Mouse (Mus musculus) liver, embryonic 13.5 days (tissue): ENCODE measurements around the gene Actc1. TPM values are rescaled to one million over a fixed set of nuclear protein-coding genes. Genes with fewer than 3 reads are reported as not detected.

Experiments used
- ATAC-seq: fragments of 200-750 bp; cut with Nextera tagmentation; 2 replicates; pipeline ENCODE4 v1.8.0; 2017; ENCODE audit warnings: low read depth, mild to moderate bottlenecking, moderate number of reproducible peaks, moderate library complexity
- DNase-seq: peaks from one replicate; pipeline ENCODE4 v3.0.0; 2022
- H3K27ac ChIP-seq: fragments of 300-500 bp; sonication (generic); 2 replicates; pipeline ENCODE4 v1.5.1; 2015; ENCODE audit warnings: moderate library complexity, mild to moderate bottlenecking, inconsistent platforms
- H3K27me3 ChIP-seq: fragments of 300-500 bp; sonication (generic); 2 replicates; pipeline ENCODE4 v1.6.1; 2015; ENCODE audit warnings: mild to moderate bottlenecking, inconsistent platforms
- H3K36me3 ChIP-seq: fragments of 300-500 bp; sonication (generic); 2 replicates; pipeline ENCODE4 v1.6.1; 2015; ENCODE audit warnings: mild to moderate bottlenecking, inconsistent platforms
- H3K4me1 ChIP-seq: fragments of 300-500 bp; sonication (generic); replicated peaks from 2 replicates; pipeline ENCODE4 v1.6.1; 2015; ENCODE audit warnings: inconsistent platforms
- H3K4me2 ChIP-seq: fragments of 300-500 bp; sonication (generic); 2 replicates; pipeline ENCODE4 v1.6.1; 2015; ENCODE audit warnings: inconsistent platforms, mild to moderate bottlenecking, moderate library complexity
- H3K4me3 ChIP-seq: fragments of 300-500 bp; sonication (generic); replicated peaks from 2 replicates; pipeline ENCODE4 v1.5.1; 2015; ENCODE audit warnings: mild to moderate bottlenecking, inconsistent platforms
- H3K9ac ChIP-seq: fragments of 300-500 bp; sonication (generic); 2 replicates; pipeline ENCODE4 v1.6.1; 2015; ENCODE audit warnings: mild to moderate bottlenecking, inconsistent platforms
- H3K9me3 ChIP-seq: fragments of 300-500 bp; sonication (generic); replicated peaks from 2 replicates; pipeline ENCODE4 v1.6.1; 2016; ENCODE audit warnings: inconsistent platforms
- WGBS: fragments of 180-500 bp; shearing (Covaris S2); methylation state at CpG from one replicate; pipeline ENCODE4 v1.1.7; 2015; ENCODE audit not compliant: insufficient replicate concordance; 5-methylcytosine and 5-hydroxymethylcytosine counted together
- polyA plus RNA-seq: library from polyadenylated mRNA; unstranded; fragments of >200 nt; fragmentation: Nextera tagmentation; extraction: Ambion mirVana; gene quantifications from 2 replicates; pipeline ENCODE4 v1.2.1, GENCODE M21; 2015

Actc1 gene
- polyA plus RNA-seq, 1 experiment from 2014 or later = 25.5 TPM

DNA sequence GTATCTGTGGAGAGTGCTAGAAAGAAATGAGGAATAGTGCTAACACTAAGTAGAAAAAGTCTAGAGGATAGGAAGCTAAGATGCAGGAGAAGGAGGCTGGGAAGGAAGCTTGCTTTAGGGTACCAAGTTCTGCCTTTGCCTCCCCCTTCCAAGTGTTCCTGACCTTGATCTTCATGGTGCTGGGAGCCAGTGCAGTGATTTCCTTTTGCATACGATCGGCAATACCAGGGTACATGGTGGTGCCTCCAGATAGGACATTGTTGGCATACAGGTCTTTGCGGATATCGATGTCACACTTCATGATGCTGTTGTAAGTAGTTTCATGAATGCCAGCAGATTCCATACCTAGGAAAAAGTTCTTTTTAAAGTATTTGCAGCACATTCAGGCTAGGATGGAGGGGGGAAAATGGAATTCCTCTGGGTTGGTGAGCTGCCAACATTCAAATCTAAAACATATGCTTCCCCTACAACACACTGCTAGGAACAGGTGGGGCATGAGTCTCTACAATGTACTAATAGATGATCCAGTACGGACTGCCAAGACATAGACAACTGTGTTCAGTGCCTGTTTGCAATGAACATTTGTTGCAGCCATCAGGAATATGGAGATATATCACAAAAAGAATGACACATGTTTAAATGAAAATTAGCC lies 5.3 kb downstream of the Actc1 start:
- H3K36me3 ChIP-seq = no peaks in the 10 kb centered on the region
- no peaks in the 10 kb centered on the region for H3K9me3 ChIP-seq
- H3K9ac ChIP-seq = no peak overlapping the region
- DNase-seq = no peak
- no peaks in the 10 kb centered on the region for H3K27me3 ChIP-seq
- 77% methylated on average over 5 of the region's 5 CpGs for WGBS
- no peak for ATAC-seq
- no peaks in the 10 kb centered on the region for H3K4me1 ChIP-seq
- no peak overlapping the region for H3K4me3 ChIP-seq
- no peak overlapping the region for H3K4me2 ChIP-seq
- H3K27ac ChIP-seq = no peak overlapping the region

DNA sequence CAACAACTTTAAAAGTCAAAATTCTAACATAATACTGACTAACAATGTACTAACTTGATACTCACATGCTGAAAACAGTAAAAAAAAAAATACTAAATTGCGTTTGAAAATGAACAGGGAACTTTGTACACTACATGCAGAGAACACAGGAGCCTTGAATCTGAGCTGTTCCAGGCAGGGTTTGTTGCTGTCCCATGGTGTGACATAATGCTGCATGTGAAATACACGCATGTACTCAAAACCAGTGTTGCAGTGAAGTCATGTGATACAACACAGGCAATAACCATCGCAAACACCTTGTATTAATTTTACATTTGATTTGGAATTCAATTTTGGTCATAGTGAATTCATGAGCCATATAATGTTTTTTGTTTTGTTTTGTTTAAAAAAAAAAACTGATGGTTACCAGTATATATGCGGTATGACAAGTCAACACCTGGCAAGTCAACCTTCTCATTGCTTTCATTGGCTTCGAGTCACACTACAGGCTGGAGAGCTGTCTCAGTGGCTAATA lies 7.1 kb downstream of the Actc1 start:
- 68% methylated on average over 5 of the region's 5 CpGs for WGBS
- no peaks in the 10 kb centered on the region for H3K4me1 ChIP-seq

DNA sequence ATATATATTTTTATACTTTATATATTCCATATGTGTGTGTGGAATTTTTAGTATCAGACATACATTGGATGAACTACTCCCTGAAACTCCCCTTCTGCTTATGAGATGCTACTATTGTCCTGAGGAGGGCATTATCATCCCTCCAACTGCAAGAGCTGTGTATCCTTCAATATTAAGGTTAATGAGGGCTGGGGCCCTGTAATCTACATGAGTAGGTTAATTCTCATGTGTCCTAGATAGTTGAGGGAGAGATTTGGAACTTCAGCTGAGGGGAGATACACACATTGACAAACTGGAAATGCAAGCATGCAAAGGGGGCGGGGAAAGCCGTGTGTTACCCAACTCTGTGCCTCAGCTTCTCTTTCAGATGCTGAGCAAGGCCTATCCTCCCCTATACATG lies 15.4 kb downstream of the Actc1 start:
- no peaks in the 10 kb centered on the region for H3K27me3 ChIP-seq
- H3K27ac ChIP-seq = no peak overlapping the region
- no peak overlapping the region for H3K9ac ChIP-seq
- DNase-seq (no peak), ATAC-seq (no peak)
- no peaks in the 10 kb centered on the region for H3K4me1 ChIP-seq
- no peaks in the 10 kb centered on the region for H3K9me3 ChIP-seq
- H3K4me3 ChIP-seq = no peak overlapping the region
- WGBS = 55% methylated on average over 2 of the region's 2 CpGs
- no peaks in the 10 kb centered on the region for H3K36me3 ChIP-seq
- H3K4me2 ChIP-seq = no peak overlapping the region

More for the DNA sequence above, 7.1 kb downstream of the Actc1 start:
- Histone ChIP-seq H3K27ac (no peak overlapping the region), H3K9me3 (no peaks in the 10 kb centered on the region), H3K4me3 (no peak overlapping the region), H3K27me3 (no peaks in the 10 kb centered on the region), H3K4me2 (no peak overlapping the region), H3K9ac (no peak overlapping the region), H3K36me3 (no peaks in the 10 kb centered on the region)
- ATAC-seq = no peak
- no peak for DNase-seq

DNA sequence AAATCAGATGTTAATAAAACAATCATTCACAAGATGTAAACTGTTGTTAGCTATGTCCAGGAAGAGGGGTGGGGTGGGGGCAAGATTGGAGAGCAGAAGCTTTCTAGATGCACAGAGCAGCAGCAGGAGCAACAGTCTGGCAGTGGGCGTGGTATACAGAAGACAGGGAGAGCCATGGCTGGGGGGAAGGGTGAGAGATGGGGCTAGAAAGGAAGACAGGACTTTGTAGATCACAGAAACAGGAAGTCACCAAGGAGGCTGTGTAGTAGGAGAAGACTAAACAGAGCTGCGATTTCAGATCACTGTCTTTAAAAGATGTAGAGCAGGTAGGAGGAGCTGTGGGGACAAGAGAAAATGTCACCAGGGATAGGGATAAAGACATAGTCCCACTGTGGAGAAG lies 21.1 kb downstream of the Actc1 start:
- no peak overlapping the region for H3K4me2 ChIP-seq
- no peaks in the 10 kb centered on the region for H3K4me1 ChIP-seq
- H3K27me3 ChIP-seq = no peaks in the 10 kb centered on the region
- DNase-seq (no peak), ATAC-seq (no peak)
- no peak overlapping the region for H3K9ac ChIP-seq
- H3K36me3 ChIP-seq = no peaks in the 10 kb centered on the region
- no peak overlapping the region for H3K27ac ChIP-seq
- no peak overlapping the region for H3K4me3 ChIP-seq
- WGBS = 13% methylated on average over 2 of the region's 2 CpGs
- H3K9me3 ChIP-seq = no peaks in the 10 kb centered on the region

DNA sequence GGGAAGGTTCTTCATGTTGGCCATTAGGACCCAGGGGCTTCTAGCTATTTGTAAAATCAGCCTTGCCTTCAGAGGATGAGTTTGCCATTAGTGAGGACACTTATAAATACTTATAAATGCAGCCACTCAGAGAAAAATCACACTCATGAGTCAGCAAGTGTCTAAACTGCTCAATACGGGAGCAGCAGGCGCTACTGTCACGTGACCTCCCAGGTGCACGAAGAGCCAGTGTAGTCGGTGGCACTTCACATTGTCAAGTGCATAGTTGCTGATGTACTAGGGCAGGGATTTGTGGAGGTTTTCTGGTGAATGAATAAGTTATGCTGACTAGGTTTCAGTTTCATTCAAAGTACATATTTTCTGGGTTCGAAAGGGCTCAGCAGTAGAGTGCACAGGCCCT lies 30.0 kb downstream of the Actc1 start:
- no peaks in the 10 kb centered on the region for H3K27me3 ChIP-seq
- DNase-seq (no peak), ATAC-seq (no peak)
- H3K4me3 ChIP-seq = no peak overlapping the region
- H3K4me1 ChIP-seq = no peaks in the 10 kb centered on the region
- no peaks in the 10 kb centered on the region for H3K9me3 ChIP-seq
- 69% methylated on average over 6 of the region's 6 CpGs for WGBS
- H3K27ac ChIP-seq = no peak overlapping the region
- no peak overlapping the region for H3K4me2 ChIP-seq
- H3K9ac ChIP-seq = no peak overlapping the region
- H3K36me3 ChIP-seq = no peaks in the 10 kb centered on the region

DNA sequence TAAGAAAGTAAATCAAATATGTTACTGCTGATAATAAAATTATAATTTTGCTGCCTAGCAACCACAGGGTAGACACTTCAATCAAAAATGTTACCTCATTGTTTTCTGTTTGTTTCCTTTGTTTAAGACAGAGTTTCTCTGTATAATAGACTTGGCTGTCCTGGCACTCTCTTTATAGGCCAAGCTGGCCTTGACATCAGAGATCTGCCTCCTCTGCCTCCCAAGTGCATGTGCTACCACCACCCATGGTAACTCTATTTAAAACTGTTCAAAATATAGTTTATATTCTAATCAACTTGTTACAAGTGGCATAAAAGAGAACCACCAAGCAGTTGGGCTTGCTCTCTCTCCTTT lies 33.2 kb downstream of the Actc1 start:
- DNase-seq = no peak
- Histone ChIP-seq H3K4me3 (no peak overlapping the region), H3K4me1 (no peaks in the 10 kb centered on the region), H3K36me3 (no peaks in the 10 kb centered on the region), H3K9me3 (no peaks in the 10 kb centered on the region), H3K27ac (no peak overlapping the region), H3K4me2 (no peak overlapping the region), H3K9ac (no peak overlapping the region), H3K27me3 (peaks cover 5% of the 10 kb centered on the region; the same call in 1 of the 2 replicates)
- ATAC-seq = no peak

DNA sequence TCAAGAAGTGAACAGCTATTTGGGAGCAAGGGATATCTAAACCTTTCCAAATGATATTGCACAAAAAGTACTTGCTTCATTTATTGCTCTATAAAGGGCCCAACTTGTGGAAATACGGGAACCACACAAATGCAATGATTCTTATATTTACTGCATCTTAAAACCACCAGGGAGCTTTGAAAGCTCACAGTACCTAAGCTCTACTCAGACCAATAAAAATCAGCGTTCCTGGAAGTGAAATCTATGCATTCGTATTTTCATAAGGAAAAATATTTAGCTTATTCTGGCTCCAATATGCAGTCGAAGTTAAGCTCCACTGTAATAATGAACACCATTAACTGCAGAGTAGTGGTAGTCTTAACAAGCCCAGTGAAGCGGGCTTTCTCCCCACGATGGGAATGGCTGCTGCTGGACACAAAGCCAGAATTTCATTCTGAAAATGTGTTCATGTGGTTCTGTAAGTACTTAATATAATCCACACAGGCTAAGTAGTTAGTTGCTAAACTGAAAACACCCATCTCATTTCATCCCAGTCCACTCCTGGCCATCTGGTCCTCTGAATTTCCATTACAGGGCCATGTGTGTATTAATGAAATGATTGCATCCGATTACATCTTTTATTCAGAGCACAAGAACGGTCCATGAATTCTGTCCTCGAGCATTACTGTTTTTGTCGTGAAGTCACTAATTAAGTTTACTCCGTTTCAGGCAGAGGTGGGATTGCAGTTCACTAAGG lies 33.7 kb downstream of the Actc1 start:
- ATAC-seq = no peak
- WGBS = 65% methylated on average over 11 of the region's 11 CpGs

DNA sequence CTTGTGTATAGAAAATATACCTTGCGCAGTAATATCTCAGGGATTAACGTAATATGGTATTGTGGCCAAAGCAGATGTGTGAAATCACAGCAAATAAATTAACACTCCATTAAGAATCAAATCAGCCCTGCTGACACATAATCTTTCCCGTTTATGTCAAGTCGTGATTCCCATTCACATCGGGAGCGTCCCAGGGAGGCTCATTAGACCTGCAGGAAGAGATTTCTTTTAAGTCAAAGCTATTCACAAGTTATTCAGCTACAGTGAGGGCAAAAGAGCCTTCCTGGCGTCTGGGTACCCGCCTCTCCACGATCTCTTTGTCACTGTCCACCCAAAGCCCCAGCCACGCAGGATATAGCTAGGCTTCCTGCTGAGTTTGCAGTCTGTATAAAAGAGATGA lies 35.2 kb downstream of the Actc1 start:
- H3K4me3 ChIP-seq = no peak overlapping the region
- H3K9ac ChIP-seq = no peak overlapping the region
- H3K4me1 ChIP-seq = no peaks in the 10 kb centered on the region
- ATAC-seq (no peak), DNase-seq (no peak)
- no peak overlapping the region for H3K4me2 ChIP-seq
- H3K27ac ChIP-seq = no peak overlapping the region
- WGBS = 23% methylated on average over 10 of the region's 10 CpGs
- H3K27me3 ChIP-seq = peaks cover 25% of the 10 kb centered on the region
- no peaks in the 10 kb centered on the region for H3K9me3 ChIP-seq
- H3K36me3 ChIP-seq = no peaks in the 10 kb centered on the region

More for the DNA sequence above, 33.7 kb downstream of the Actc1 start:
- no peak for DNase-seq
- Histone ChIP-seq H3K27me3 (peaks cover 10% of the 10 kb centered on the region), H3K9me3 (no peaks in the 10 kb centered on the region), H3K4me3 (no peak overlapping the region), H3K4me1 (no peaks in the 10 kb centered on the region), H3K9ac (no peak overlapping the region), H3K4me2 (no peak overlapping the region), H3K27ac (no peak overlapping the region), H3K36me3 (no peaks in the 10 kb centered on the region)

DNA sequence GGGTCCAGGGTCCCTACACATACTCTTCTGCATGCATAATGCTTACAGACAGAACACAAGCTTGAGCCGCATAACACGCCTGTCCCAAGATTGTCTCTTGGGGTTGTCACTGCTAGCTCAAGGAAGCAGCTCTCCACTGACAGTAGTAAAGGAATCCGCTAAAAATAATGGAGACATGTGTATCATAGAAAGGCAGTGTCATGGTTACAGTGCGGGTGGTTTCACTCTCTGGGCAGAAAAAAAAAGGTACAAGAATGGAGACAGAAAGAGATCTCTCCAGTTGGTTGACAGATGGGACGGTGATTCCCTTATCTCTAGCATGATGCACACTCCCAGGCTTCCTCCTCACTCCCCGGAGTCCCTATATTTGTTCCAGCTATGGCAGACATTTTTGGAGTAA lies 38.5 kb downstream of the Actc1 start:
- Histone ChIP-seq H3K4me2 (no peak overlapping the region), H3K4me3 (no peak overlapping the region), H3K4me1 (no peaks in the 10 kb centered on the region), H3K27ac (no peak overlapping the region), H3K9ac (no peak overlapping the region), H3K36me3 (no peaks in the 10 kb centered on the region), H3K9me3 (no peaks in the 10 kb centered on the region), H3K27me3 (peaks cover 42% of the 10 kb centered on the region)
- 42% methylated on average over 6 of the region's 6 CpGs for WGBS
- no peak for ATAC-seq
- no peak for DNase-seq

DNA sequence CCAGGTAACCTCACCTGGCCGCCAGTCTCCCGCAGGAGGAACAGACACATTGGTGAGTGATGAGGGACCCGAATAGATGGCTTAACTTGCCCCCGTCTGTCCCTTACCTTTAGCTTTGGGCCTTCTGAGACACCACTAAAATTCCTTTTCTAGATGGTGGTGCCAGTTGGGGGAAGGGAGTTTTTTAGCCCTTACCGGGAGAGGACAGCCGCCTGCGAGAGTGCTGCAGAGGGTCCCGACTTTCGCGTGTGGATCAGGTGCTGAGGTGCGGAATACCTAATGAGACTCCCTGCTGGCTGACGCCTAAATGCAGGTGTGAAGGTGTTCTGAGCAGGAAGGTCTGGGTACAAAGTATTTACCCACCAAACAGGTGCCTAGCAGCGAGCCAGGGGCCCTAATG lies 39.5 kb downstream of the Actc1 start:
- DNase-seq (no peak), ATAC-seq (no peak)
- H3K4me3 ChIP-seq = peak overlapping the region; percentile 38
- peaks cover 42% of the 10 kb centered on the region for H3K27me3 ChIP-seq
- no peaks in the 10 kb centered on the region for H3K36me3 ChIP-seq
- H3K9ac ChIP-seq = no peak overlapping the region
- H3K27ac ChIP-seq = no peak overlapping the region
- no peaks in the 10 kb centered on the region for H3K4me1 ChIP-seq
- H3K9me3 ChIP-seq = no peaks in the 10 kb centered on the region
- 3% methylated on average over 13 of the region's 13 CpGs for WGBS
- H3K4me2 ChIP-seq = peak overlapping the region; percentile 52

DNA sequence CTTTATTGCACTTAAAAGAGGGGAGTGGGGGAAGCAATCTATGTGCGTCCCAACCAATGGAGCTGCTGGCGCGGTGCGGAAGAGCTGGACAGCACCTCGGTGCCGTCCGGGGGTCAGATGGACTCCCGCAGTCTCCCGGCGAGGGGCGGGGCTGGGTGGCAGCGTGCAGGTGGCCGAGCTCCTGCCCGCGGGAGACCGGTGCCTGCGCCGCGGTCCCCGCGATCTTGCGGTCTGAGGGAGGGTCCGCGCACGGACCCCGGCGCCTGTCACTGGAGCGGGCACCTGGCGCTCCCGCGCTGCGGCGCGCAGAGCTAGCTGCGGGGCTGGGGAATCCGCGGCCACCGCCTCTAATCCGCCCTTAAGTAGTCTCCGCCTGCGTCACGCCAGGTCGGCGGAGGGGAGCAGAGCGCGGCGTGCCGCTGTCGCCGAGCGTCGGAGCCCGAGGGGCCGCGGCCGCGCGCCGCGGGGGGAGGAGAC lies 40.0 kb downstream of the Actc1 start, which contains the start of gene Gjd2:
Gene Gjd2 (minus strand): TSS at position 325 of the 477 bp plus-strand sequence.
- ATAC-seq = no peak
- H3K36me3 ChIP-seq = no peaks in the 10 kb centered on the region
- DNase-seq = no peak
- H3K4me3 ChIP-seq = peak within 1 kb of the TSS; percentile 38
- H3K27me3 ChIP-seq = peaks cover 42% of the 10 kb centered on the region
- peak within 1 kb of the TSS; percentile 52 for H3K4me2 ChIP-seq
- no peak within 1 kb of the TSS for H3K27ac ChIP-seq
- WGBS = 2% methylated on average over 60 of the region's 60 CpGs
- no peaks in the 10 kb centered on the region for H3K9me3 ChIP-seq
- H3K9ac ChIP-seq = no peak within 1 kb of the TSS
- no peaks in the 10 kb centered on the region for H3K4me1 ChIP-seq
